Mouse (Mus musculus): ENCODE measurements around the gene Nsun4. TPM values are rescaled to one million over a fixed set of nuclear protein-coding genes. Genes with fewer than 3 reads are reported as not detected.

The Nsun4 gene
- polyA plus RNA-seq, 1 experiment from 2014 or later, result 8.4 TPM

GRCm38 (mm10) chr4:115995376-115995730 lies 58.3 kb downstream of the Nsun4 start:
- Histone ChIP-seq H3K9me3 (ENCODE audit: low read length) (no peaks in the 10 kb centered on the region; the same call in 1 of the 2 replicates), H3K4me3 (ENCODE audit: low read depth, low read length) (no peak overlapping the region), H3K27ac (ENCODE audit: low read depth) (no peak overlapping the region), H3K4me2 (ENCODE audit: low read depth, low read length) (no peak overlapping the region), H3K36me3 (replicated peaks; ENCODE audit: insufficient read depth, low read length) (peaks cover 8% of the 10 kb centered on the region; the same call in 1 of the 2 replicates), H3K9ac (replicated peaks) (no peak overlapping the region), H3K27me3 (ENCODE audit: insufficient read depth, low read length) (no peaks in the 10 kb centered on the region), H3K4me1 (ENCODE audit: insufficient read depth) (no peaks in the 10 kb centered on the region)
- DNase-seq, result no peak
- WGBS (ENCODE audit: insufficient replicate concordance), result 79% methylated on average over 2 of the region's 2 CpGs
- no peak for ATAC-seq
- TF ChIP-seq CTCF (IDR thresholded peaks at IDR 0.05; ENCODE audit: low read depth), result no peak
- no peak for TF ChIP-seq EP300 (IDR thresholded peaks at IDR 0.05; ENCODE audit: low read depth)

DNA sequence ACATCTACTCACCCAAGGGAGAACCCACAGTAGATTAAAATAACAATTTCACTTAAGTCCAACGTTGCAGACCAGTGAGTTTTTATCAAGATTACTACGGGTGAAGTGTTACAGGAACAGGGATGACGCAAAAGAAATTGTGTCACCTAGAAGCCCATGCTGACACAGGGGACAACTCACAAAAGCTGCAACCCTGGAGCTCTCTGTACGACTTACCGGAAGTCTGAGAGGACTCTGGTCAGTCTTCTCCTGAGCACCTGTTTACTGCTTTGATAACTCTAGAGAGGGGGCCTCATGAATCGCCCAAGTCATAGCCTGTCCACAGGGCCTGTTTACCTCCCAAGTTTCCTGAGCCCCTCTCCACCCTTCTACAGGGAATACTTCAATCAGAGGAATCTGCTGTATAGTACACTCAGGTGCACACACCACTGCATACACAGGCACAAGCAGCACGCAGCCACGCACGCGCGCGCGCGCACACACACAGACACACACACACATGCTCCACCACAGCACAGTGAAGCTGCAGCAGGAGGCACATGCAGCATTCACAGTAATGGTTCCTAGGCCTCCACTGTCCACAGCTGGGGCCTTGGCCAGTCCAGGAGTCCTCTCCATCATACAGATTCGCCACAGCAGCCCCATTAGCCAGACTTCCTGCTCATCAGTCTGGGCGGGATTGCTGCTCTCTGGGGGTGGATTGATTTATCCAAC lies 58.9 kb downstream of the Nsun4 start:
- no peak for ATAC-seq
- no peaks in the 10 kb centered on the region for H3K27me3 ChIP-seq (ENCODE audit: insufficient read depth, low read length)
- peaks cover 7% of the 10 kb centered on the region; the same call in 1 of the 2 replicates for H3K36me3 ChIP-seq (replicated peaks; ENCODE audit: insufficient read depth, low read length)
- H3K4me2 ChIP-seq (ENCODE audit: low read depth, low read length), result no peak overlapping the region
- no peaks in the 10 kb centered on the region; the same call in 1 of the 2 replicates for H3K9me3 ChIP-seq (ENCODE audit: low read length)
- TF ChIP-seq CTCF (IDR thresholded peaks at IDR 0.05; ENCODE audit: low read depth) (no peak), EP300 (IDR thresholded peaks at IDR 0.05; ENCODE audit: low read depth) (no peak)
- no peak overlapping the region for H3K4me3 ChIP-seq (ENCODE audit: low read depth, low read length)
- DNase-seq, result no peak
- H3K4me1 ChIP-seq (ENCODE audit: insufficient read depth), result no peaks in the 10 kb centered on the region
- WGBS (ENCODE audit: insufficient replicate concordance), result 77% methylated on average over 16 of the region's 16 CpGs
- H3K9ac ChIP-seq (replicated peaks), result no peak overlapping the region
- no peak overlapping the region for H3K27ac ChIP-seq (ENCODE audit: low read depth)

GRCm38 (mm10) chr4:115989382-115989781 lies 64.3 kb downstream of the Nsun4 start:
- no peak overlapping the region for H3K4me2 ChIP-seq (ENCODE audit: low read depth, low read length)
- ATAC-seq (no peak), DNase-seq (no peak)
- no peak overlapping the region for H3K9ac ChIP-seq (replicated peaks)
- 64% methylated on average over 7 of the region's 7 CpGs for WGBS (ENCODE audit: insufficient replicate concordance)
- 0 out of 2 replicates have a peak, but pooled peaks cover 2% of the 10 kb centered on the region for H3K4me1 ChIP-seq (ENCODE audit: insufficient read depth)
- H3K27ac ChIP-seq (ENCODE audit: low read depth), result no peak overlapping the region
- no peaks in the 10 kb centered on the region; the same call in 1 of the 2 replicates for H3K9me3 ChIP-seq (ENCODE audit: low read length)
- H3K36me3 ChIP-seq (replicated peaks; ENCODE audit: insufficient read depth, low read length), result no peaks in the 10 kb centered on the region
- no peak for TF ChIP-seq CTCF (IDR thresholded peaks at IDR 0.05; ENCODE audit: low read depth)
- no peak for TF ChIP-seq EP300 (IDR thresholded peaks at IDR 0.05; ENCODE audit: low read depth)
- H3K27me3 ChIP-seq (ENCODE audit: insufficient read depth, low read length), result no peaks in the 10 kb centered on the region
- no peak overlapping the region for H3K4me3 ChIP-seq (ENCODE audit: low read depth, low read length)

DNA sequence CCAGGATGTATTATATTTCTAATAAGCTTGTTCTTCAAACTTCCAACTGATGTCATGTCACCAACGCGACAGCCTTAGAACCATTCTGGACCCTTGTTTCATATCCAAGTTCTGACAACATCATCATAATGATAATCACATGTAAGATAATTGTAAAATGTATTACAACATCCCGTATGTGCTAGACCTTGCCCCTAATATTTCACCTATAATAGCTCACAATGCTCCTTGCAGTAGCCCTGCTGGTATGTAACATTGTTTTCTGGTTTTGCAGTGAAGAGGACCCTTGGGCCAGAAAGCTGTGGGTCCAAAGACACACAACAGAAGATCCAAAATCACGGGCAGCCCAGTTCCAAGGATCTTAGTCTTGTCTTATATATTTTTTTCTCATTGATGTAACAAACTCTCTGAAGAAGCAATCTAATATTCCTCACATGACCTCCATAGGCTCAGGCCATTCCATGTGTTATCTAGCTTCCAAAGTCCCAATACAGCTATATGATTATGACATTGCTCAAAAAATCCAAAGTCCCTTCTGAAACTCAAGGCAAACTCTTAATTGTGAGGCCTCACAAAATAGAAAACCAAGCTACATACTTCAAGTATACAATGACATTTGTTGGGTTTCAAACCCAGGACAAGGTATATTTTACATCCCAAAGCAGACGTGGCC lies 65.7 kb downstream of the Nsun4 start:
- DNase-seq (no peak), ATAC-seq (no peak)
- Histone ChIP-seq H3K4me3 (ENCODE audit: low read depth, low read length) (no peak overlapping the region), H3K9ac (replicated peaks) (no peak overlapping the region), H3K27me3 (ENCODE audit: insufficient read depth, low read length) (no peaks in the 10 kb centered on the region), H3K9me3 (ENCODE audit: low read length) (no peaks in the 10 kb centered on the region; the same call in 1 of the 2 replicates), H3K36me3 (replicated peaks; ENCODE audit: insufficient read depth, low read length) (no peaks in the 10 kb centered on the region), H3K27ac (ENCODE audit: low read depth) (no peak overlapping the region), H3K4me1 (ENCODE audit: insufficient read depth) (0 out of 2 replicates have a peak, but pooled peaks cover 4% of the 10 kb centered on the region), H3K4me2 (ENCODE audit: low read depth, low read length) (no peak overlapping the region)
- 64% methylated on average over 5 of the region's 5 CpGs for WGBS (ENCODE audit: insufficient replicate concordance)
- TF ChIP-seq EP300 (IDR thresholded peaks at IDR 0.05; ENCODE audit: low read depth), result no peak
- TF ChIP-seq CTCF (IDR thresholded peaks at IDR 0.05; ENCODE audit: low read depth), result no peak

- H3K27ac ChIP-seq (ENCODE audit: low read depth), result no peak overlapping the region
- TF ChIP-seq EP300 (IDR thresholded peaks at IDR 0.05; ENCODE audit: low read depth) (no peak), CTCF (IDR thresholded peaks at IDR 0.05; ENCODE audit: low read depth) (no peak)
- H3K9me3 ChIP-seq (ENCODE audit: low read length), result no peaks in the 10 kb centered on the region; the same call in 1 of the 2 replicates
- H3K9ac ChIP-seq (replicated peaks), result no peak overlapping the region
- no peaks in the 10 kb centered on the region for H3K27me3 ChIP-seq (ENCODE audit: insufficient read depth, low read length)
- no peak for DNase-seq
- WGBS (ENCODE audit: insufficient replicate concordance), result 89% methylated on average over 1 of the region's 1 CpGs
- no peak overlapping the region for H3K4me2 ChIP-seq (ENCODE audit: low read depth, low read length)
- H3K4me1 ChIP-seq (ENCODE audit: insufficient read depth), result 0 out of 2 replicates have a peak, but pooled peaks cover 4% of the 10 kb centered on the region
- no peak overlapping the region for H3K4me3 ChIP-seq (ENCODE audit: low read depth, low read length)
- ATAC-seq, result no peak
- H3K36me3 ChIP-seq (replicated peaks; ENCODE audit: insufficient read depth, low read length), result no peaks in the 10 kb centered on the region
These were observed 66.2 kb downstream of the Nsun4 start for GRCm38 (mm10) chr4:115987436-115987835.

DNA sequence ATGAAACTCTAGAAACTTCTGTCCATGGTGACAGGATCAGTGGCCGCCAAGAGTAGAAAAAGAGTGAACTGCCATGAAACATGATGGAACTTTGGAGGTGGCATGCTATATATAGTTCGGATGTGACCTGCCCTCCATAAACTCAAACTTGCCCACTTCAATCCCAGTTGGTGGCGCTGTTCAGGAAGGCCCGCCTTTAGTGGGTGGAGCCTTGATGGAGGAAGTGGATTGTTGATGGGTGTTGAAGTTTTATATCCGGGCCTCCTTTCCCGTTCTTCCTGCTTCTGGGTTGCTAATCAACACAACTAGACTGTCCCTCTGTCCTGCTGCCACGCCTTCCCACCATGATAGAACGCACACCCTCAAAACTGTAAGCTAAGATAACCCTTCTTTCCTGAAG lies 68.7 kb downstream of the Nsun4 start:
- H3K9me3 ChIP-seq (ENCODE audit: low read length), result no peaks in the 10 kb centered on the region
- no peaks in the 10 kb centered on the region for H3K36me3 ChIP-seq (replicated peaks; ENCODE audit: insufficient read depth, low read length)
- TF ChIP-seq EP300 (IDR thresholded peaks at IDR 0.05; ENCODE audit: low read depth), result no peak
- peak; percentile 36 for TF ChIP-seq CTCF (IDR thresholded peaks at IDR 0.05; ENCODE audit: low read depth)
- no peak overlapping the region for H3K9ac ChIP-seq (replicated peaks)
- peak; percentile 41 for DNase-seq
- ATAC-seq, result no peak; the same call in 1 of the 2 replicates
- 36% methylated on average over 8 of the region's 8 CpGs for WGBS (ENCODE audit: insufficient replicate concordance)
- no peak overlapping the region for H3K4me2 ChIP-seq (ENCODE audit: low read depth, low read length)
- no peak overlapping the region for H3K4me3 ChIP-seq (ENCODE audit: low read depth, low read length)
- no peak overlapping the region for H3K27ac ChIP-seq (ENCODE audit: low read depth)
- H3K4me1 ChIP-seq (ENCODE audit: insufficient read depth), result 0 out of 2 replicates have a peak, but pooled peaks cover 4% of the 10 kb centered on the region
- H3K27me3 ChIP-seq (ENCODE audit: insufficient read depth, low read length), result peaks cover 11% of the 10 kb centered on the region

Data from liver, postnatal 0 days (tissue).